Mouse (Mus musculus) regulatory T cell (primary cell): Measurements from ENCODE around the gene Gm13723.

ENCODE experiments used
- in situ Hi-C: fragments of 300-600 bp; cut with MboI, MseI; formaldehyde crosslinking; loops from one replicate; pipeline ENCODE4 v1.15.1; 2025; ENCODE audit warnings: high pct_unique_total_duplicates

Gene Gm13723

GRCm38 (mm10) chr2:86874702-86875101, at the start of gene Gm13723:
Gm13723 (minus strand) TSS chr2:86874802.
- in situ Hi-C loops = no loop called here

DNA sequence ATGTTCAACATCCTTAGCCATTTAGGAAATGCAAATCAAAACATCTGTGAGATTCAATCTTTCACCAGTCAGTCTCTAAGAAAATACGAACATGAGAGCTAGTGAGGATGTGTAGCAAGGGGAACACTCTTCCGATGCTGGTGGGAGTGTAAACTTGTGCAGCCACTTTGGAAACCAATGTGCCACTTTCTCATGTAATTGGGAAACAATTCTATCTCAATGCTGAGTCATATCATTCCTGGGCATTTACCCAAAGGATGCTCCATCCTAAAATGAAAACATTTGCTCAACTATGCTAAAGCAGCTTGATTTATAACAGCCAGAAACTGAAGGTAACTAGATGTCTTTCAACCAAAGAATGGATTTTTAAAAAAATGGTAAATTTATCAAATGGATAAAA, 31.0 kb upstream of the Gm13723 start:
- in situ Hi-C loops = loop anchor here (10.0 kb wide), 1 partner anchor 931 kb away; the partner anchor contains the start of genes Olfr1029 and Olfr1030

GRCm38 (mm10) chr2:86892116-86892515, 17.5 kb upstream of the Gm13723 start, which contains the start of gene Olfr1097:
Olfr1097 (minus strand) TSS chr2:86892216.
- in situ Hi-C loops = no loop called here

GRCm38 (mm10) chr2:86851596-86851995, 23.0 kb downstream of the Gm13723 start, which contains the start of gene Olfr1095:
Olfr1095 (minus strand) TSS chr2:86851696.
- in situ Hi-C loops = no loop called here

GRCm38 (mm10) chr2:86824363-86824762, 50.2 kb downstream of the Gm13723 start, which contains the start of gene Olfr1094:
Olfr1094 (plus strand) TSS chr2:86824663.
- in situ Hi-C loops = no loop called here
